Mouse (Mus musculus) hindbrain, postnatal 0 days (tissue): ENCODE measurements around the gene Cacng3. TPM values are rescaled to one million over a fixed set of nuclear protein-coding genes. Genes with fewer than 3 reads are reported as not detected.

Experiments
- ATAC-seq: fragments of 200-750 bp; cut with Nextera tagmentation; 2 replicates; pipeline ENCODE4 v1.8.0; 2017; ENCODE audit warnings: mild to moderate bottlenecking, moderate TSS enrichment, moderate library complexity
- DNase-seq: peaks from one replicate; pipeline ENCODE4 v3.0.0-alpha.2; 2015; ENCODE audit warnings: low spot score
- H3K27ac ChIP-seq: fragments of 300-500 bp; sonication (generic); 2 replicates; pipeline ENCODE4 v1.5.1; 2014; ENCODE audit warnings: mild to moderate bottlenecking
- H3K27me3 ChIP-seq: fragments of 300-500 bp; sonication (generic); 2 replicates; pipeline ENCODE4 v1.6.1; 2014; ENCODE audit warnings: low read length, mixed read lengths; ENCODE audit not compliant: insufficient read depth
- H3K36me3 ChIP-seq: fragments of 300-500 bp; sonication (generic); 2 replicates; pipeline ENCODE4 v1.6.1; 2014; ENCODE audit warnings: low read length, mixed read lengths; ENCODE audit not compliant: insufficient read depth
- H3K4me1 ChIP-seq: fragments of 300-500 bp; sonication (generic); 2 replicates; pipeline ENCODE4 v1.6.1; 2014; ENCODE audit warnings: antibody characterized with exemption, low read length, mixed read lengths; ENCODE audit not compliant: insufficient read depth
- H3K4me2 ChIP-seq: fragments of 300-500 bp; sonication (generic); 2 replicates; pipeline ENCODE4 v1.6.1; 2014; ENCODE audit warnings: low read depth, mild to moderate bottlenecking, low read length, moderate library complexity, mixed read lengths
- H3K4me3 ChIP-seq: fragments of 300-500 bp; sonication (generic); 2 replicates; pipeline ENCODE4 v1.5.1; 2014; ENCODE audit warnings: low read length
- H3K9ac ChIP-seq: fragments of 300-500 bp; sonication (generic); replicated peaks from 2 replicates; pipeline ENCODE4 v1.6.1; 2014; ENCODE audit warnings: mild to moderate bottlenecking, low read length, moderate library complexity, mixed read lengths
- H3K9me3 ChIP-seq: fragments of 300-500 bp; sonication (generic); 2 replicates; pipeline ENCODE4 v1.6.1; 2016; ENCODE audit warnings: low read length, mixed read lengths
- CTCF ChIP-seq: IDR thresholded peaks from 2 replicates; pipeline ENCODE4 v1.5.1; 2016; ENCODE audit warnings: antibody characterized with exemption, control low read depth, low read depth
- WGBS: fragments of 180-500 bp; shearing (Covaris S2); extraction: QIAGEN DNeasy Blood & Tissue Kit; methylation state at CpG from one replicate; pipeline ENCODE4 v1.1.7; 2014; 5-methylcytosine and 5-hydroxymethylcytosine counted together
- polyA plus RNA-seq: library from polyadenylated mRNA; unstranded; fragments of >200 nt; fragmentation: Nextera tagmentation; extraction: Ambion mirVana; gene quantifications from 2 replicates; pipeline ENCODE4 v1.2.1, GENCODE M21; 2015
- total RNA-seq: library from RNA; depleted of rRNA; stranded (reverse); fragments of >200 nt; gene quantifications from 2 replicates; pipeline ENCODE4 v1.2.3, GENCODE M21; 2014

Cacng3 gene
- total and polyA plus RNA-seq, 2 experiments from 2014 or later, result 11.2 to 28.5 TPM

GRCm38 (mm10) chr7:122716299-122716698 is 46.0 kb downstream of the Cacng3 start:
- Histone ChIP-seq H3K36me3 (no peaks in the 10 kb centered on the region), H3K27me3 (no peaks in the 10 kb centered on the region), H3K9me3 (no peaks in the 10 kb centered on the region), H3K4me2 (no peak overlapping the region), H3K27ac (no peak overlapping the region), H3K4me1 (no peaks in the 10 kb centered on the region), H3K9ac (no peak overlapping the region), H3K4me3 (no peak overlapping the region)
- no peak for ATAC-seq
- 28% methylated on average over 3 of the region's 3 CpGs for WGBS
- DNase-seq, result peak; percentile 11
- TF ChIP-seq CTCF, result no peak

GRCm38 (mm10) chr7:122718540-122718939 is 48.2 kb downstream of the Cacng3 start:
- H3K9ac ChIP-seq, result no peak overlapping the region
- no peaks in the 10 kb centered on the region for H3K9me3 ChIP-seq
- no peaks in the 10 kb centered on the region for H3K4me1 ChIP-seq
- no peak for TF ChIP-seq CTCF
- H3K27me3 ChIP-seq, result no peaks in the 10 kb centered on the region
- 93% methylated on average over 4 of the region's 4 CpGs for WGBS
- no peak overlapping the region for H3K27ac ChIP-seq
- no peaks in the 10 kb centered on the region for H3K36me3 ChIP-seq
- no peak overlapping the region for H3K4me3 ChIP-seq
- no peak for DNase-seq
- ATAC-seq, result no peak
- no peak overlapping the region for H3K4me2 ChIP-seq

GRCm38 (mm10) chr7:122723358-122723876 is 53.1 kb downstream of the Cacng3 start:
- Histone ChIP-seq H3K27ac (no peak overlapping the region), H3K27me3 (no peaks in the 10 kb centered on the region), H3K4me2 (no peak overlapping the region), H3K9me3 (no peaks in the 10 kb centered on the region), H3K4me3 (no peak overlapping the region), H3K36me3 (no peaks in the 10 kb centered on the region), H3K9ac (no peak overlapping the region), H3K4me1 (no peaks in the 10 kb centered on the region)
- 38% methylated on average over 5 of the region's 5 CpGs for WGBS
- ATAC-seq (no peak), DNase-seq (no peak)
- TF ChIP-seq CTCF, result no peak

- no peak overlapping the region for H3K27ac ChIP-seq
- WGBS, result 77% methylated on average over 2 of the region's 2 CpGs
- no peaks in the 10 kb centered on the region for H3K4me1 ChIP-seq
- no peak for ATAC-seq
- no peak overlapping the region for H3K4me3 ChIP-seq
- DNase-seq, result no peak
- no peaks in the 10 kb centered on the region for H3K36me3 ChIP-seq
- H3K27me3 ChIP-seq, result no peaks in the 10 kb centered on the region
- H3K9ac ChIP-seq, result no peak overlapping the region
- no peaks in the 10 kb centered on the region for H3K9me3 ChIP-seq
- no peak for TF ChIP-seq CTCF
- no peak overlapping the region for H3K4me2 ChIP-seq
These were observed 56.1 kb downstream of the Cacng3 start for GRCm38 (mm10) chr7:122726376-122726775.

- no peak for DNase-seq
- no peak overlapping the region for H3K9ac ChIP-seq
- H3K4me2 ChIP-seq, result no peak overlapping the region
- no peak overlapping the region for H3K4me3 ChIP-seq
- no peak overlapping the region for H3K27ac ChIP-seq
- no peaks in the 10 kb centered on the region for H3K36me3 ChIP-seq
- H3K27me3 ChIP-seq, result no peaks in the 10 kb centered on the region
- no peak for ATAC-seq
- 92% methylated on average over 8 of the region's 8 CpGs for WGBS
- no peaks in the 10 kb centered on the region for H3K9me3 ChIP-seq
- TF ChIP-seq CTCF, result no peak
- H3K4me1 ChIP-seq, result no peaks in the 10 kb centered on the region
These were observed 57.9 kb downstream of the Cacng3 start for GRCm38 (mm10) chr7:122728186-122728585.

- H3K9ac ChIP-seq, result no peak overlapping the region
- H3K36me3 ChIP-seq, result no peaks in the 10 kb centered on the region
- H3K4me2 ChIP-seq, result no peak overlapping the region
- H3K27me3 ChIP-seq, result no peaks in the 10 kb centered on the region
- DNase-seq, result peak; percentile 12
- no peak for TF ChIP-seq CTCF
- no peak for ATAC-seq
- WGBS, result 34% methylated on average over 7 of the region's 7 CpGs
- H3K4me3 ChIP-seq, result no peak overlapping the region
- no peaks in the 10 kb centered on the region for H3K9me3 ChIP-seq
- no peaks in the 10 kb centered on the region for H3K4me1 ChIP-seq
- H3K27ac ChIP-seq, result no peak overlapping the region
These were observed 58.6 kb downstream of the Cacng3 start for GRCm38 (mm10) chr7:122728846-122729245.

- H3K27ac ChIP-seq, result no peak overlapping the region
These were observed 65.0 kb downstream of the Cacng3 start for GRCm38 (mm10) chr7:122735323-122735722.

More at GRCm38 (mm10) chr7:122735323-122735722, 65.0 kb downstream of the Cacng3 start:
- WGBS, result 34% methylated on average over 11 of the region's 11 CpGs
- H3K9me3 ChIP-seq, result no peaks in the 10 kb centered on the region
- no peaks in the 10 kb centered on the region for H3K4me1 ChIP-seq
- no peaks in the 10 kb centered on the region for H3K27me3 ChIP-seq
- H3K4me2 ChIP-seq, result no peak overlapping the region
- no peak overlapping the region for H3K9ac ChIP-seq
- no peak for TF ChIP-seq CTCF
- ATAC-seq (no peak), DNase-seq (peak; percentile 43)
- H3K36me3 ChIP-seq, result no peaks in the 10 kb centered on the region
- H3K4me3 ChIP-seq, result no peak overlapping the region
